Mouse (Mus musculus): ENCODE results near the gene Malsu1. TPM values are rescaled to one million over a fixed set of nuclear protein-coding genes. Genes with fewer than 3 reads are reported as not detected.

The Malsu1 gene
- polyA plus RNA-seq, 1 experiment from 2014 or later, result 64.8 TPM

DNA sequence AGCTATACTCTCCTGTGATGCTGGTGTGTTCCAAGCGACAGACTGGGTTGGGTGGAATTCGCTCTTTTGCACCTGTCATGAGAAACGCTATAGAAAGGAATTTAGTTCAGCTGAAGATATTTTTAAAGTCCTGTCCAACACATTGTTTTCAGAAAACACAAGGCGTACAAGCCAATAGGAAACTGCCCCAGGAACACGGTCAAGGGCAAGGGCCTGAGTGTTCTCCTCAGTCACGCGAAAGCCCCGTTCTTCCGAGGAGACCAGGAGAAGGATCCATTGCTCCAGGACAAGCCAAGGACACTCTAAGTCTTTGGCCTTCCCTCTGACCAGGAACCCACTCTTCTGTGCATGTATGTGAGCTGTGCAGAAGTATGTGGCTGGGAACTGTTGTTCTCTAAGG is 17.6 kb upstream of the Malsu1 start:
- Histone ChIP-seq H3K27me3 (ENCODE audit: control insufficient read depth, insufficient read depth, low read length) (no peaks in the 10 kb centered on the region), H3K4me3 (ENCODE audit: low read length) (no peak overlapping the region), H3K27ac (ENCODE audit: low read length) (no peak overlapping the region), H3K4me1 (ENCODE audit: control insufficient read depth, insufficient read depth, low read length) (no peaks in the 10 kb centered on the region), H3K36me3 (ENCODE audit: control insufficient read depth, insufficient read depth) (no peaks in the 10 kb centered on the region), H3K9ac (ENCODE audit: low read length) (no peak overlapping the region), H3K9me3 (replicated peaks; ENCODE audit: control insufficient read depth, low read length) (no peaks in the 10 kb centered on the region), H3K4me2 (ENCODE audit: low read depth, low read length) (no peak overlapping the region)
- ATAC-seq (replicated peaks; ENCODE audit: extremely low read depth, insufficient read depth, low FRiP score), result no peak
- WGBS, result 78% methylated on average over 9 of the region's 9 CpGs

DNA sequence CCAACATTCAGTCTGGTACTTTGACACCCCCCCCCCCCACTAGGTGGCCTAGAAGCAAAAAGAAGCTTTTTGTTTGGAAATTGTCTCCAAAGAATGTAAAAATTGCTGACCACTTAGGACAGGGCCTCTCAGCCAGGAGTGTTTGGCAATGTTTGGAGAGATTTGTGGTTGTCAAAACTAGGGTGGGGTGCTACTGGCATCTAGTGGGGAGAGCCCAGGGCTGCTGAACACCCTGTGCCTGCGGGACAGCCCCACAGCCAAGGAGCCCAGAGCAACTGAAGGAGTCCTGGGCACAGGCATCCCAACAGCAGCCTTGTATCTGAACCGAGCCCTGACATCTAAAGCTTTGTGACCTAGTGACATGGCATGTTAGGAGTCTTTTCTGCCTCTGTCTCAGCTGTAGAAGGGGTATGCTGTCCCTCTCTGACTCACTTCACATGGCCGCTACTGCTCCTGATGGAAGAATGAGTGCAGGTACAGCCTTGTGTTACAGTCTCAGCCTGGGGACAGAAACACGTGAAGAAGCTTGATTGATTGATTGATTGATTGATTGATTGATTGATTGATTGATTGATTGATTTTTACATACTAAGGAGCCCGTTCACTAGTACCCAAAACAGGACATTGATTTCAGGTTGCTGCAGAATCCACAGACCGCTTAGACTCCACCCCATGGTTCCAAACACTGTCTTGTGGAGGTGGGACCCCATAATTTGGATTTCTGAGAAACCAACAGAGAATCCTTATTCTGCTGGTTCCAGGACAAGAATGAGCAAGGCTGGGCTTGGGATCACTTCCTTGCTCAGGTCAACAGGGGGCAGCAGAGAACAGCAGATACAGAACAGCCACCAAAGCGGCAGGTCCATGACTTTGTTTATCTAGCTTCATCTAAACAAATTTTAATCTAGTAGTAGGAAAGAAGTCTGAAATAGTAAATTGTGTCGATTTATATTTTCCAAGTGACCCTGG is 16.3 kb upstream of the Malsu1 start:
- H3K27ac ChIP-seq (ENCODE audit: low read length), result no peak overlapping the region
- no peak overlapping the region for H3K9ac ChIP-seq (ENCODE audit: low read length)
- H3K9me3 ChIP-seq (replicated peaks; ENCODE audit: control insufficient read depth, low read length), result no peaks in the 10 kb centered on the region
- no peak for ATAC-seq (replicated peaks; ENCODE audit: extremely low read depth, insufficient read depth, low FRiP score)
- 38% methylated on average over 8 of the region's 8 CpGs for WGBS
- no peaks in the 10 kb centered on the region for H3K27me3 ChIP-seq (ENCODE audit: control insufficient read depth, insufficient read depth, low read length)
- H3K4me3 ChIP-seq (ENCODE audit: low read length), result no peak overlapping the region
- H3K4me2 ChIP-seq (ENCODE audit: low read depth, low read length), result no peak overlapping the region
- H3K4me1 ChIP-seq (ENCODE audit: control insufficient read depth, insufficient read depth, low read length), result no peaks in the 10 kb centered on the region
- H3K36me3 ChIP-seq (ENCODE audit: control insufficient read depth, insufficient read depth), result no peaks in the 10 kb centered on the region

DNA sequence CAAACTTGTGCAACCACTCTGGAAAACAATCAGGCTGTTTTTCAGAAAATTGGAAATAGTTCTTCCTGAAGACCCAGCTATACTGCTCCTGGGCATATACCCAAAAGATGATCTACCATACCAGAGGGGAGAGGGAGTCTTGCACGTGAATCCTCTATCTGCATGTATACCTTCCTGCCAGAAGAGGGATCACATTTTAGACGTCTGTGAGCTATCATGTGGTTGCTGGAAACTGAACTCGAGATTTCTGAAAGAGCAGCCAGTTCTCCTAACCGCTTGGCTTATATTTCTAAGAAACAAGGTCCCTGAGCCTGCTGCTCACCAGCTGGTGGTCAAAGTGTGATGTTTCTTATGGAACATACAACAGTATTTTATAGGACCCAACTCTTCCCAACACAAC is 5.2 kb upstream of the Malsu1 start:
- no peak for ATAC-seq (replicated peaks; ENCODE audit: extremely low read depth, insufficient read depth, low FRiP score)
- H3K9me3 ChIP-seq (replicated peaks; ENCODE audit: control insufficient read depth, low read length), result no peaks in the 10 kb centered on the region
- 39% methylated on average over 3 of the region's 4 CpGs for WGBS

DNA sequence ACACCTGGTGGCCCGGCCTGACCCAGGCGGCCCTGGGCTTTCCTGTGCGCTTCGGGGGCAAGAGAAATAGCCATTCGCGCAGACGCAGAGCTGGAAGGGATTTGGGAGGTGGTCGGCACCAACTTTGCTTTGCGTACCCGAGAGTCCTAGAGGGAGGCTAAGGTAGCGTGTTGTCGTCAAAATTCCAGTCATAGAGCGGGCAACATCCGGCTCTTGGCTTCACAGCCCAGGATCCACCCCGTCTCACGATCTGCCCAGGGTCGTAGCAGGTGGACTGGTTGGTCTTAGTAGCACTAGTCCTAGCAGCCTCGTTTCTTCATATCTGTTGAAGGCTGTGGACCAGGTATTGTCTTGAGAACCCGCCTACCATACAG is 509 bp downstream of the Malsu1 start:
- Histone ChIP-seq H3K9ac (ENCODE audit: low read length) (peak overlapping the region; percentile 92), H3K4me1 (ENCODE audit: control insufficient read depth, insufficient read depth, low read length) (peaks cover 10% of the 10 kb centered on the region), H3K36me3 (ENCODE audit: control insufficient read depth, insufficient read depth) (no peaks in the 10 kb centered on the region), H3K4me3 (ENCODE audit: low read length) (peak overlapping the region; percentile 88), H3K4me2 (ENCODE audit: low read depth, low read length) (peak overlapping the region; percentile 87), H3K27ac (ENCODE audit: low read length) (peak overlapping the region; percentile 80), H3K9me3 (replicated peaks; ENCODE audit: control insufficient read depth, low read length) (no peaks in the 10 kb centered on the region), H3K27me3 (ENCODE audit: control insufficient read depth, insufficient read depth, low read length) (no peaks in the 10 kb centered on the region)
- ATAC-seq (replicated peaks; ENCODE audit: extremely low read depth, insufficient read depth, low FRiP score), result peak; percentile 37; the same call in 1 of the 2 replicates
- WGBS, result 2% methylated on average over 19 of the region's 19 CpGs

More for the DNA sequence above, 5.2 kb upstream of the Malsu1 start:
- no peak overlapping the region for H3K4me2 ChIP-seq (ENCODE audit: low read depth, low read length)
- no peak overlapping the region for H3K27ac ChIP-seq (ENCODE audit: low read length)
- H3K9ac ChIP-seq (ENCODE audit: low read length), result no peak overlapping the region
- 0 out of 2 replicates have a peak, but pooled peaks cover 2% of the 10 kb centered on the region for H3K4me1 ChIP-seq (ENCODE audit: control insufficient read depth, insufficient read depth, low read length)
- no peak overlapping the region for H3K4me3 ChIP-seq (ENCODE audit: low read length)
- no peaks in the 10 kb centered on the region for H3K27me3 ChIP-seq (ENCODE audit: control insufficient read depth, insufficient read depth, low read length)
- no peaks in the 10 kb centered on the region for H3K36me3 ChIP-seq (ENCODE audit: control insufficient read depth, insufficient read depth)

DNA sequence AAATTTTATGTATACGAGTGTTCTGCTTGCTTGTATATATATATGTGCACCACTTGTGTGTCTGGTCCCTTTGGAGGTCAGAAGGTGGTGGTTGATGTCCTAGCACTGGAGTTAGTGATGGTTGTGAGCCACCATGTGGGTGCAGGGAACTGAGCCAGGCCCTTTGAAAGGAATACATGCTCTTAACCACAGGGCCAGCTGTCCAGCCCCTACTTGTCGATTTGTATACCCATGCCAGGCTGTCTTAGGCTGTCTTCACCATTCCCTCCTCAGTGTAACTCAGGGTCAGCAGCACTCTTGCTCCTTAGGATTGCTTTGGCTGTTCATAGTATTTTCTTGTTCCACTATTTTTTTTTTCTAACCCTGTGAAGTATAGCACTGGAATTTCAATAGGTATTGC is 4.3 kb downstream of the Malsu1 start:
- Histone ChIP-seq H3K9me3 (replicated peaks; ENCODE audit: control insufficient read depth, low read length) (no peaks in the 10 kb centered on the region), H3K4me3 (ENCODE audit: low read length) (no peak overlapping the region), H3K27ac (ENCODE audit: low read length) (no peak overlapping the region), H3K4me1 (ENCODE audit: control insufficient read depth, insufficient read depth, low read length) (peaks cover 10% of the 10 kb centered on the region), H3K36me3 (ENCODE audit: control insufficient read depth, insufficient read depth) (no peaks in the 10 kb centered on the region), H3K27me3 (ENCODE audit: control insufficient read depth, insufficient read depth, low read length) (no peaks in the 10 kb centered on the region), H3K4me2 (ENCODE audit: low read depth, low read length) (no peak overlapping the region), H3K9ac (ENCODE audit: low read length) (no peak overlapping the region)
- 80% methylated on average over 2 of the region's 2 CpGs for WGBS
- ATAC-seq (replicated peaks; ENCODE audit: extremely low read depth, insufficient read depth, low FRiP score), result no peak

DNA sequence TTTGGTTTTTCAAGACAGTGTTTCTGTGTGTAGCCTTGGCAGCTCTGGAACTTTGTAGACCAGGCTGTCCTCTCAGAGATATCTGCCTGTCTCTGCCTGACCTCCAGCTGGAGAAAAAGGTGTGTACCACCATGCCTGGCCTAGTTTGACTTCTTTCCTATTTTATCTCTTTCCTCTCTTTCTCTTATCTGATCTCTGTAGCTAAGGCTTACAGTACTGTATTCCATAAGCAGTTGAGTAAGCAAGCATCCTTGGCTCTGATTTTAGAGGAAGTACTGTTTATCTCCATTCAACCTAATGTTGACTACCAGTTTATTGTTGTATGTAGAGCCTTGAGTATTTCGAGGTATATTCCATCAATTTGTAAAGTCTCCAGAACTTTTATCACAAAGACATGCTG is 5.7 kb downstream of the Malsu1 start:
- Histone ChIP-seq H3K4me1 (ENCODE audit: control insufficient read depth, insufficient read depth, low read length) (peaks cover 8% of the 10 kb centered on the region), H3K36me3 (ENCODE audit: control insufficient read depth, insufficient read depth) (peaks cover 13% of the 10 kb centered on the region), H3K4me3 (ENCODE audit: low read length) (no peak overlapping the region), H3K4me2 (ENCODE audit: low read depth, low read length) (no peak overlapping the region), H3K27ac (ENCODE audit: low read length) (no peak overlapping the region), H3K9ac (ENCODE audit: low read length) (no peak overlapping the region), H3K9me3 (replicated peaks; ENCODE audit: control insufficient read depth, low read length) (no peaks in the 10 kb centered on the region), H3K27me3 (ENCODE audit: control insufficient read depth, insufficient read depth, low read length) (no peaks in the 10 kb centered on the region)
- 90% methylated on average over 1 of the region's 1 CpGs for WGBS
- no peak for ATAC-seq (replicated peaks; ENCODE audit: extremely low read depth, insufficient read depth, low FRiP score)

DNA sequence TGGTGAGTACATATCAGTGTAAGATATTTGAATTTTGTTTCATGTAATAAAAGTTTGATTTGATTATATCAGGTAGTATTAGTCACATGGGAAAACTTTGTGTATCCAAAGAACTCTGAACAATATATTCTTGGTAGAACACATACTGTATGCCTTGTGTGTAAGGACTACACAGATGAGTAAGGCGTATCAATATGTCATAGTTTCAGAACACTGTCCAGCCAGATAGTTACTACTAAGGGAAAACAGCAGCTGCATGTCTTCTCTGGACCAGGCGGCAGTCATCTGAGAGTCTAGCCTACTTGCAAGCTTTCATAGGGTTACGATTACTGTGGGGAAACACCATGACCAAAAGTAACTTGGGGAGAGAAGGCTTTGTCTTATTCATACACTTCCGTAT is 9.4 kb downstream of the Malsu1 start:
- no peak overlapping the region for H3K4me2 ChIP-seq (ENCODE audit: low read depth, low read length)
- 93% methylated on average over 4 of the region's 4 CpGs for WGBS
- ATAC-seq (replicated peaks; ENCODE audit: extremely low read depth, insufficient read depth, low FRiP score), result no peak
- H3K9me3 ChIP-seq (replicated peaks; ENCODE audit: control insufficient read depth, low read length), result no peaks in the 10 kb centered on the region
- no peak overlapping the region for H3K27ac ChIP-seq (ENCODE audit: low read length)
- peaks cover 32% of the 10 kb centered on the region for H3K36me3 ChIP-seq (ENCODE audit: control insufficient read depth, insufficient read depth)
- no peak overlapping the region for H3K9ac ChIP-seq (ENCODE audit: low read length)
- H3K4me3 ChIP-seq (ENCODE audit: low read length), result no peak overlapping the region
- no peaks in the 10 kb centered on the region for H3K27me3 ChIP-seq (ENCODE audit: control insufficient read depth, insufficient read depth, low read length)
- no peaks in the 10 kb centered on the region for H3K4me1 ChIP-seq (ENCODE audit: control insufficient read depth, insufficient read depth, low read length)

DNA sequence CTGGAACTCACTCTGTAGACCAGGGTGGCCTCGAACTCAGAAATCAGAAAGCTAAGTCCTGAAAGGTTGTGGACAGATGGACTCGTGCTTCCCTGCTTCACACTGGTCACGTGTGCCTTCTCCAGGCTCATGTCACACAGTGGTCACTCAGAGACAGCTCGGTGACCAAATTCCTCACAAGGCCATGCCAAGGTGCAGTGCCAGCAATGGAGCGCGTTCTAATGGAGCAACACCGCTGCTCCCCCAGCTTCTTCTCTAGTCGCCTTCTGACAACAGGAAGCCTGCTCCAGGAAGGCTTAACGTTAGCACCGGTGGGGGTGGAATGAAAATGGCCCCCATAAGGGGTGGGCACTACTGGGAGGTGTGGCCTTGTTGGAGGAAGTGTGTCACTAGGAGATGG is 21.4 kb downstream of the Malsu1 start:
- Histone ChIP-seq H3K4me3 (ENCODE audit: low read length) (no peak overlapping the region), H3K4me2 (ENCODE audit: low read depth, low read length) (no peak overlapping the region), H3K4me1 (ENCODE audit: control insufficient read depth, insufficient read depth, low read length) (peaks cover 34% of the 10 kb centered on the region), H3K9ac (ENCODE audit: low read length) (no peak overlapping the region), H3K9me3 (replicated peaks; ENCODE audit: control insufficient read depth, low read length) (no peaks in the 10 kb centered on the region), H3K36me3 (ENCODE audit: control insufficient read depth, insufficient read depth) (peaks cover 29% of the 10 kb centered on the region), H3K27me3 (ENCODE audit: control insufficient read depth, insufficient read depth, low read length) (no peaks in the 10 kb centered on the region), H3K27ac (ENCODE audit: low read length) (no peak overlapping the region)
- WGBS, result 82% methylated on average over 10 of the region's 10 CpGs
- ATAC-seq (replicated peaks; ENCODE audit: extremely low read depth, insufficient read depth, low FRiP score), result no peak

DNA sequence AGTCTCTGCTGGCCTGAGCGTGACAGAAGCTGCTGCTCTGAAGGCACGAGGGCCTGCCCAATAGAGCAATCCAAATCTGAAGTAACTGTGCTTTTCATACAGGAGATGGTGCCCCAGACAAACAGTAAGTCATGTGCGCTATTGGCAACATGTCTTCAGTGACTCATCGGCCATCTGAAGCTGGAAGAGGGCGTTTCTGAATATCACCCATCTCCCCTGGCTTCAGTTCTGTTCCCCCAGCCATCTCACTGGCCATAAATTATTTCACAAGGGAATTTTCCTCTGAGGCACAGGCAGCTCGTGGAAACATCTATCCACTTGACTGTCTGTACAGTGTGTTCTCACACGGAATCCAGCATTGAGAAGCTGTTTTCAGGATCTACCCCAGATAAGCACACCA is 22.8 kb downstream of the Malsu1 start:
- H3K4me3 ChIP-seq (ENCODE audit: low read length), result no peak overlapping the region
- H3K27me3 ChIP-seq (ENCODE audit: control insufficient read depth, insufficient read depth, low read length), result no peaks in the 10 kb centered on the region
- H3K4me1 ChIP-seq (ENCODE audit: control insufficient read depth, insufficient read depth, low read length), result peaks cover 48% of the 10 kb centered on the region
- peak overlapping the region; percentile 88 for H3K27ac ChIP-seq (ENCODE audit: low read length)
- 0 out of 2 replicates have a peak overlapping the region, but pooled peaks have one; percentile 30 for H3K9ac ChIP-seq (ENCODE audit: low read length)
- WGBS, result 44% methylated on average over 7 of the region's 7 CpGs
- 0 out of 2 replicates have a peak, but pooled peaks have one; percentile 21 for ATAC-seq (replicated peaks; ENCODE audit: extremely low read depth, insufficient read depth, low FRiP score)
- no peaks in the 10 kb centered on the region for H3K9me3 ChIP-seq (replicated peaks; ENCODE audit: control insufficient read depth, low read length)
- H3K36me3 ChIP-seq (ENCODE audit: control insufficient read depth, insufficient read depth), result peaks cover 19% of the 10 kb centered on the region
- peak overlapping the region; percentile 55 for H3K4me2 ChIP-seq (ENCODE audit: low read depth, low read length)

Data from heart, embryonic 16.5 days (tissue).